Mouse (Mus musculus): ENCODE data around the gene Rcc1.

Rcc1 gene

GRCm38 (mm10) chr4:132353481-132353885 is at the start of gene Rcc1:
Gene Rcc1, minus strand, starts transcription at chr4:132353605.
- DNase-seq, result peak; percentile 82 to 88

DNA sequence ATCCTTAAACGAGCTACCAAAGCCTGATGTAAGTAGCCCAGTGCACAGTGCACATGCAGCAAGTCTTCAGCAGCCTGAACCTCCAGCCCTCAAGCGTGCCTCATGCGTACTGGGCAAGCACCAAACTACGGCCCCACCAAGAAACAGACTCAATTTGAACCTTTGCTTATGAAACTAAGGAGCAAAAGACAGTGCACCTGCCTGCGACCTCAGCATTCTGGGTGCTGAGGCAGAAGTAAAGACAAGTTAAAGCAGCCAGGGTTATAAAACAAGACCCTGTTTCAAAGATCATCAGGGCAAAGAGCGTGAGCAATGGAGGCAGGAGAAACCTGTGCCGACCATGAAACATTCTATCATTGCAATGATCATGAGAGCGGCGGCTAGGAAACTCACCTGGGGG is 47.6 kb upstream of the Rcc1 start:
- no peak for DNase-seq

DNA sequence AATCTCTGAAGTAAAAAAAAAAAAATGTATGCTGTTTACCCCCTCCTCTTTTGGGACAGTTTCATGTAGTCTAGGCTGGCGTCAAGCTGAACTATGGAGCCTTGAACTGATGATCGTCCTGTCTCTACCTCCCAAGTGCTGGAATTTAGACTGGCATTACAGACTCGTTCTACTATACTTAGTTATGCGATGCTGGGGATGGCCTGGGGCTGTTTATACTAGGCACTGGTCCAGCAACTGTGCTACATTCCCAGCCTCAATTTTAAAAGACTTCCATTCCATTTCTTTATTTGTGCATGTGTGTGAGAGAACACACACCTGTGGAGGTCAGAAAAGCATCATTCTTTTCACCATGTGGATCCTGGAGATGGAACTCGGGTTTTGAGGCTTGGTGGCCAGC is 45.5 kb upstream of the Rcc1 start:
- DNase-seq, result no peak

- DNase-seq, result no peak
These were observed 44.8 kb upstream of the Rcc1 start for GRCm38 (mm10) chr4:132398045-132398774.

DNA sequence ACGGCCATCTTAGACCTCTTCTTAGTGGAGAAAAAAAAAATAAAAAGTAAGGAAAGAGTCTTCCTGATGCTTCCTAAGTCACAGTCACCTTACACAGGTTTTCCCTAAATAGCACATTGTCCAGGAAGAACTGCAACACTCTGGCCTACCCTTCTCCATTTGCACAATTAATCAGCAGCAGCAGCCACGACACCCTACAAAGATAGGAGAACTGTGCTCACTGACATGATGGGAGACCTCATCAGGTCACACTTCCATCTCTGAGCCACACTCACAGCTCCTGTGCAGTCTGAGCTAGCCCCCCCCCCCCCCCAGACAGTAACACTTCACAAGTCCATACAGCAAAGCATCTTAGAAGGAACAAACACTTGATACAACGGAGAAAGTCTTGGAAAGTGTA is 43.7 kb upstream of the Rcc1 start:
- no peak for DNase-seq

DNA sequence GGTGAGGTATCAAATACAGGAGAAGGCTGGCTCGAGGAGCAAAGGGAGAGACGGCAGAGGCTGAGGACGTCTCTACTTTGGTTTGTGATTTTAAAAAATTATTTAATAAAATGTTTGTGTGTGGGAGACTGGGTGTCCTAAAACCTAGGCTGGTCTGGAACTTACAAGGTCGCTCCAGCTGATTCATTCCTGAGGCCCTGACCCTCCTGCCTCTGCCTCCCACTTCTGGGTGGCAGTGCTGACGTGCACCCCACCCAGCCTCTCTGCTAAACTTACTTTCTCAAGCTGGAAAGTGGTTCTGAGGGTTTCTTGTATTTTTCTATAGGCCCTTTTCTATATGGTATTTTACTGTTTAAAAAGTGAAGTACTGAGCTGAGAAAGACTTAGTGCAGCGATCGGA is 42.8 kb upstream of the Rcc1 start:
- DNase-seq, result no peak

GRCm38 (mm10) chr4:132391063-132391740 is 37.8 kb upstream of the Rcc1 start:
- DNase-seq, result no peak

DNA sequence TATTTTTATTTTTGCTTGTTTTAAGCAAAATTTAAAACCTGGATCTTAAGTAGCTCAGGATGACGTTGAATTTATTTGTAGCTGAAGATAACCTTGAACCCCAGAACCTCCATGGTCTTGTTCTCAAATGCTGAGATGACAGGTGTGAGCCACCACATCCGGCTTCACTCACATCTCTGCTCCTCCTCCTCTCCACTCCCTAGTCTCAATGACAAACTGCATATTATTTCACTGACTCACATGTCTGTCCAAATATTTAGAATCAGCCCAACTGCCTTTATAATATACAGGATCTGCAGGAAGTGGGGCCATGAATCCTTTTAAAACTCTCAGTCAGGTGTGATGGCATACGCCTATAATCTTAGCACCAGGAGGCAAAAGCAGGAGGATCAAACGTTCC is 35.9 kb upstream of the Rcc1 start:
- no peak for DNase-seq

- no peak for DNase-seq
These were observed 34.2 kb upstream of the Rcc1 start for GRCm38 (mm10) chr4:132387617-132388016.

- DNase-seq, result no peak
These were observed 33.4 kb upstream of the Rcc1 start for GRCm38 (mm10) chr4:132386846-132387245.

DNA sequence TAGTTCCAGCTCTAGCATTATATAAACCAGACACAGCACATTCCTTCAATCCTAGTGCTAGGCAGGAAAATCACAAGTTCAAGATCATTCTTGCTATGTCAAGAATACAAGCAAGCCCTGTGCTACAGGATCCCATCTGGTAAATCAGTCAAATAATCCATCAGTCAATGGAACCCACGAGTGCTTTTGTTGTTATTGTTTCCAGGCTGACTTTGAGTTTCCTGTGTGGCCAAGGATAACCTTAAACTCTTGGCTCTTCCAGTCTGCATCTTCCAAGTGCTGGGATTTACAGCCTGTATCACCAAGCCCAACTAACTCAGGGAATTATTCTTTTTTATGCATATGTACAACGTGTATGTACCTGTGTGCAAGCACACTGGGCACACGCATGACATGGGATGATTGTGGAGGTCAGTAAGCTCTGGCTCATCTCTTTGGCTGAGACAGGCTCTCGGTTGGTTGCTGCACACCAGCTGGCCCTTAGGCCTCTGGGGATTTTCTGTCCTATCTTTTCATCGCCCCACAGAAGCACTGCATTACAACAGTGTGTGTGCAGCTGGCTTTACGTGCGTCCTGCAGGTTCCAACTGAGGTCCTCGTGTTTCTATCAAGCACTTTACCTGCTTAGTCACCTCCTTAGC is 32.5 kb upstream of the Rcc1 start:
- DNase-seq, result no peak

GRCm38 (mm10) chr4:132383455-132383854 is 30.1 kb upstream of the Rcc1 start:
- DNase-seq, result no peak

GRCm38 (mm10) chr4:132382296-132382695 is 28.9 kb upstream of the Rcc1 start:
- no peak for DNase-seq

GRCm38 (mm10) chr4:132380965-132381616 is 27.7 kb upstream of the Rcc1 start:
- no peak for DNase-seq

GRCm38 (mm10) chr4:132373820-132374219 is 20.4 kb upstream of the Rcc1 start:
- DNase-seq, result no peak

DNA sequence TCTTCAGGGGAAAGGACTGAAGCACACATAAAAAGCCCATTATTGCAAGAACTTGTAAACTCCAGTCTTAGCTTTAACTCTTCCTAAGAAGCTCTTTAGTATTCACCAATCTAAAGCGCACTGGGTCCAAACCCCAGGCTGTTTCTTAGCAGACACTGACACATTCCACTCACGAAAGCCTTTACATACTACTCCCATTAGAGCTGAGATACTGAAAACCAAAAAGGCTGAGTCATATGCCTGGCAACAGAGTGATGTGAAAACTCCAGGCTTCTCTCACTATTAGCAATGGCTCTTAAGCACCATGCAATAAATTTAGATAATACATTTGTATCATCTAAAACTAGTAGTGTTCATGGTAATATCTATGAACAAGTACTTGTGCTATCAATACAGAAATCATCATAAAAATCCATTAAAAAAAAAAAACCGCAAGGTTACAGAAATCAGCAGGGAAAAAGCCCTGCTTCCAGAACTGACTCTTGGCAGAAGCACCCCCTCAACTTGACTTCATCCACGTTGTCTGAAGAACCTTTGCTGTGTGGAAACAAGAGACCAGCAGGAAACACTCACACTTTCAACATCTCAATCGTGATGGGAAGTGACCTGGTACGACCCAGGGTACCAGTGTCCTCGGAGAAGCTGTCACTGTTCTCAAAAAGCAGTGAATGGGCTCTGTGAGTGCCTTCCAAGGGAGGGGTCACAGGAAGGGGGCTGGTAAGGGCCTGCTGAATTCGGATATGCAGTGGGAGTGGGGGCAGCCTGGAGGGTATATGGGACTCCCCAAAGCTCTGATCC is 16.7 kb upstream of the Rcc1 start:
- DNase-seq, result no peak

GRCm38 (mm10) chr4:132367480-132368201 is 14.2 kb upstream of the Rcc1 start:
- no peak for DNase-seq

- no peak for DNase-seq
These were observed 12.2 kb upstream of the Rcc1 start for GRCm38 (mm10) chr4:132365450-132366060.

GRCm38 (mm10) chr4:132363487-132363886 is 10.1 kb upstream of the Rcc1 start:
- no peak for DNase-seq

DNA sequence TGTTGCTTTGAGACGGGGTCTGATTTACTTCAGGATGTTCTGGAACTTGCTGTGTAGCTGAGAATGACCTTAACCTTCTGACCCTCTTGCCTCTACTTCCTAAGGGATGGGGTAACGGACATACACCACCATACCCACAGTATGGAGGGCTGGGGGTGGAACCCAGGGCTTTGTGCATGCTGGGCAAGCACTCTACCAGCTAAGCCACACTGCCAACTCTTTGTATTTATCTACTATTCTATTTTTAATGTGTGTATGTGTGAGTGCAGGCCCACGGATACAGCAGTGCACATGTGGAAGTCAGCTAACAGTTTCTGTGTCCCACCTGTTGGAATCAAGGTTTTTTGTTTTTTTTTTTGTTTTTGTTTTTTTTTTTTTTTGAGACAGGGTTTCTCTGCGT is 6.1 kb upstream of the Rcc1 start:
- DNase-seq, result no peak

DNA sequence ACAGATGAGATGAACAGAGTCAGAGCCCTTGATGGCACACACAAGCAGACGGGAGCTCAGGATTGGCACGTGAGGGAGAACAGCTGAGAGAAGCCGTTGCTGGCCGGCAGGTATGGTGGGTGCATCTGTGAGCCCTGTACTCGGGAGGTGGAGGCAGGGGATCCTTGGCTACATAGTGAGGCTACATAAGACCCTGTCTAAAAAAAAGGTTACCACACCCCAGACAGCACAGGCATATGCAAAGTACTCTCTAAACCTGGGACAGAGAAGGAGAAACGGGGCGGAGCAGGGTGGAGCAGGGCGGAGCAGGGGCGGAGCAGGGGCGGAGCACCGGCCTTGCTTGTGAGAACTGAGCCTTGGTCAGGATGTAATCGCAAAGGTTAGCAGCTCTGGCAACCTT is 2.8 kb upstream of the Rcc1 start:
- peak; percentile 29 to 37 for DNase-seq

GRCm38 (mm10) chr4:132355403-132355802 is 2.0 kb upstream of the Rcc1 start:
- DNase-seq, result no peak

All from cerebellum, postnatal 36 days (tissue).